Mouse (Mus musculus): ENCODE measurements at regions not wholly inside any gene's neighbourhood (a gene's known extent, or its start where the extent isn't known, plus 50 kb on each side); places are given as distances from the start of the nearest gene placed in this dataset.
"Not testable (repeated sequence)": the region's sequence is repeated elsewhere in the genome, so short reads cannot be mapped to it uniquely, and the experiment has no call there.

DNA sequence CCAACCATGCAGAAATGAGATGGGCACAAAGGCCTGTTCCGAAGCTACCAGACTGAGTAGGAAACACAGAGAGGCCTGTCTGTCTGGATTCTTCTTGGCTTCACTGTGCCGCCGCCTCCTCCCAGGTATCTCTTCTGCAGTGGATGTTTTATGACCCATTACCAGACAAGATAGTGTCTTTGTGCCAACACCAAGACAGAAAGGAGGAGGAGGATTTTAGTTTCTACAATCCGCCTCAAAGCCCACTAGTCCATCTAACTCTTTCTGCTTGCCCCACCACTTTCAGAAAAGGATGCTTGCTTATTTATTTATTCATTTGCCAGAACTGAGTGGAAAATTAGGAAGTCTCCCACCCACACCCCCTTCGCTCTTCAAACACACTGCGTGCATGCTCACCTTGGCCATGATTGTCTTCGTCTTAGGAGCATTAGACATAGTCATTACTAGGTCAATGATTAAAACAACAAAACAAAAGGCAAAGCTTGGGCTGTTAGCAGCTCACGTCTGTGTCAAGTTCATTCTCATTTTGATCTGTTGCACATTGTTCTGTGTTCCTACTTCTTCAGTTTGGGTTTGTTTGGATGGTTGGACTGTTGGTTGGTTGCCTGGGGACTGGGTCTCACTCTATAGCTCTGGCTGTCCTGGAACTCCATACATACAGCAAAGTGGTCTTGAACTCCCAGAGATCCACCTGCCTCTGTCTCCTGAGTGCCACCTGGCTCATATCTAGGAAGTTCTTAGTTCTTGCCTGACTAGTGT lies 61.7 kb upstream of the Cpm start:
- no peak for DNase-seq (ENCODE audit: low spot score)

DNA sequence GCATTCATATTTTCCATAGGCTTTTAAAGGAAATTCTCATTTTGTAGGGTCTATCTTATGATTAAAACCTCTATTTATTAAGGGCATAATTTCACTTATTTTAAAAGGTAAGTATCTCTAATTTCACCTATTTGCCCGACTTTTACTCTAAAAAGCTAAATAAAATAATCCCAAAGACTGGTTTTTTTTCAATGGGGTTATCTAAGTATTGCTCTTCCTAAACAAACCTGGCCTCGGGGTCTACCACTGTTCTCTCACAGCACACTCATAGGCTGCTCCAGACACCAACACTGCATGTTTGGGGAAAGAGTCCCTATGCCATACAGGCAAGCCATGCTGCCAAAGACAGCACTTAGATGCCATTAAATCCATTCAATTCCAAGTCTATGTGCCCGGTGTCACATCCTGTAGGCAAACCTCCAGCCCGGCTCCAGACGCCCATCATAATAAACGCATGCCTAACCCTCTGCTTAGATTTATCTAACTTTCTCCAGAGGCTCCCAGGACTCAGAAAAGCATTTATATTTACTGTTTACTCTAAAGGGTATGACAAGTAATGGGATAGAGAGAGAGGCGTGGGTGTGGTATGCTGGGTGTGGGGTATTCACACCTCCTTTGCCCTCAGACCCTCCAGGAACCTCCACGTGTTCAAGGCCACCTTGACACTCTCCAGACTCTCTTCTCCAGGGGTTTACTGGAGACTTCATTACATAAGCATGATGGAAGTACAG lies 62.5 kb upstream of the Cpm start:
- no peak for DNase-seq (ENCODE audit: low spot score)

DNA sequence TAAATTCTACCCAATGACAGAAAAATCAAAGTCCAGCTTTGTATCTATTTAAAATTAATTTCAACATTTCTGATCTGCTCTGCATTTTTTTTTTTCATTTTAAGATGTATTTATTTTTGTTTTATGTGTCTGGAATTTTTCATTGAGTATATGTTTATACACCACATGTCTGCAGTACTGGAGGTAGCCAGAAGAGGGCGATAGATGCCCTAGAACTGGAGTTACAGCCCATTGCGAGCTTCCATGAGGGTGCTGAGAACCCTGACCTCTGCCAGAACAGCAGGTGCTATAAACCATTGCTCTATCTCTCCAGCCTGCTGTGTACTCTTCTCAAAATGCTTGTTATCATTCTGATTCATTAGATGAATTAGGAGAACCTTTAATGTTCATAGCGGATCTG lies 63.1 kb upstream of the Cpm start:
- no peak for DNase-seq (ENCODE audit: low spot score)

DNA sequence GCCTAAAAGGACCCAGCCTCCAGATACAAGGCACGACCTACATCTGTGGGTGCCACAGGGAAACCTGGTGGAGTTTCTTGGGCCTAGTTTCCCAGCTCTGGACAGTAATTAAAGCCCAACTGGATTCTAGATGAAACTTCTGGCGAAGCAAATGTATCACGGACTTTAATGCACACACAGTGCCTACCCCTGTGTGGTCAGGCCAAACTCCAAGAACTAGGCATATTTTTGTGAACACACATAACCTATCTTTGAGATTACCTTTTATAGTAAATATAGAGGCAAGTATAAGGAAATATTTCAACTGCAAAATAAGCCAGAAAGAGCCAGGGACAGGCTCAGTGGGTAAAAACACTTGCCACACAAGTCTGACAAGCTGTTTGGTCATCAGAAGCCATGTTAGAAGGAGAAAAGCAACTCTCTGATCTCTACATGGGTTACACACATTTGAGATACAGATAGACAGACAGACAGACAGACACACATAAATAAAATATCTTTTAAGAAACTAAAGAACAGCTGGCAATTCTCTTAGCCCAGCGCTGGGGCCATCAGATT lies 63.7 kb upstream of the Cpm start:
- no peak for DNase-seq (ENCODE audit: low spot score)

DNA sequence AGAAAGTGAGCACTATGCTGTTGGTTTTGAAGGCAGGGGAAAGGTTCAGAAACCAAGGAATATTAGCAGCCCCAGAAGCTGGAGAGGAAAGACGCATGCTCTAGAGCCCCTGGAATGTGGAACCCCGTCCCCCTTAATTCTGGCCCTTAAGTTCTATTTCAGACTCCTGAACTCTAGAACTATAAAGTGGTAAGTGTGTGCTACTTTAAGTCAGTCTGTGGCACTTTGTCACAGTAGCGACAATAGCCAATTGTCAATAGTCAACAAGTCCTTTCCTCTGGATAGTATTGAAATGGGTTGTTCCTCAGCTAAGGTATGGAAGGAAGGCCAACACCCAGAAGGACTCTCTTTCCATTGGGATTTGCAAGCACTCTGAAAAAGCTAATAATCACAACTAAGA lies 64.2 kb upstream of the Cpm start:
- no peak for DNase-seq (ENCODE audit: low spot score)

DNA sequence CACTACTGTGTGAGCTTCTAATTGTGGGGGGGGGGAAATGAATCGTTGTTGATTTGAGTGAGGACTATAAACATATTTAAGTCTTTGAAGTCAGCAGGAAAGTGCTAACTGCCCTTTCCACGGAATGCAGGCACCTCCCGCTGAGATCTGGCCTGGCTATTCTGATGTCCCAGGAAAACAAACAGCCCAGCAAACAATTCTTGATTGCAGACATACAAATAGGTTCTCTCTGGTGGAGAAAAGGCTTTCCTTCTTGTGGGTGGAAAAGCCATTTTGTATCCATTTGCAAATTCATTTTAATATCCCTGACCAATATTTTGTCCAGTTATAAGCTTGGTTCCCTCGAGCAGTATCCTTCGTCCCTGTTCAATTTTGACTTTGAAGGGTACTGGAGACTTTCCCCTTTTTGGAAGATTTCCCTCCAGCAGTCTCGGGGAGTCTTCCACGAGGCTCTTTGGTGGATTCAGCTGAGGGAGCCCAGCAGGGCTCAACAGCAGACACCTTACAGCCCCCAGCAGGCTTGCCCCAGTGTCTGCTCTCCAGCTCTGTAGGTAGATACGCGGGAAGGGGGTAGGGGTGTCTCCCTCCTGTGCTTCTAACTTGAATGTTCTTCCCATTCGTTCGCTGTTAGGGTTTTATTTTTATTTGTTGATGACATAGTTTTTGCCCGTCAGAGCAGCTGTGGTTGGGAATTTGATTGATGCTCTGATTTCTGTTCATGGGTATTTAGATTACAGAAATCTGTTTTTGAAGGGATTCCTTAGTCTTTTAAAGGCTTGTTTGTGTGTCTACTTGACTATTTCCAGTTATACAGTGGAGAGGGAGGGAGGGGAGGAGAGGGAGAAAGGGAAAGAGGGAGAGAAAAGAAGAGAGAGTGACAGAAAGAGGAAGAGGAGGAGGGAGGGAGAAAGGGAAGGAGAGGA lies 64.9 kb upstream of the Cpm start:
- no peak for DNase-seq (ENCODE audit: low spot score)

DNA sequence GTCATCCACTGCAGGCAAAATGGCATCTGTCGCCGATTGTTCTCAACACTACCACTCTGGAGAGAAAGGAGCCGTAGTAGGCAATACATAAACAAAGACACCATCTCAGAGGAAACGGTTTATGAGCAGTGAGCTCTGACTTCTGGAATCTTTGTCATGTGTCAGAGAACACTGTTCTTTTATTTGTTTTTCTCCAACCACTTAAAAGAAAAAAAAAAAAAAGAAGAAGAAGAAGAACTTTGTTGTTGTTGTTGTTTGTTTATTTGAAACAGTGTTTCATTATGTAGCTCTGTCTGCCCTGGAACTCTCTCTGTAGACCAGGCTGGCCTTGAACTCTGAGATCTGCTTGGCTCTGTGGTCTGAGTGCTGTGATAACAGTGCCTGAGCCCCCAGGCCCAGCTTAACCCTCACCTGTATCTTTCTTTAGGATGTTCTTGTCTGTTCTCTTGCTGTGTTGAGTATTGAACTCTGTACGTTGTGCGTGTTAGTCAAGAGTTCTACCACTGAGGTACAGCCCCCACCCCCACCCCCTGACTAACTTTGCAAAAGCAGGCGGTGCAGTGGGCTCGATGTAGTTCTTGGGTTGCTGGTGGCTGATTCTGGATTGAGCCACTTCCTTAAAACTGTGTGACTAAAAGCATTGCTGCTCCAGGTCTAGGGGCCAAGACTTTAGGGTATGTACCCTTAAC lies 65.7 kb upstream of the Cpm start:
- DNase-seq (ENCODE audit: low spot score), result no peak

DNA sequence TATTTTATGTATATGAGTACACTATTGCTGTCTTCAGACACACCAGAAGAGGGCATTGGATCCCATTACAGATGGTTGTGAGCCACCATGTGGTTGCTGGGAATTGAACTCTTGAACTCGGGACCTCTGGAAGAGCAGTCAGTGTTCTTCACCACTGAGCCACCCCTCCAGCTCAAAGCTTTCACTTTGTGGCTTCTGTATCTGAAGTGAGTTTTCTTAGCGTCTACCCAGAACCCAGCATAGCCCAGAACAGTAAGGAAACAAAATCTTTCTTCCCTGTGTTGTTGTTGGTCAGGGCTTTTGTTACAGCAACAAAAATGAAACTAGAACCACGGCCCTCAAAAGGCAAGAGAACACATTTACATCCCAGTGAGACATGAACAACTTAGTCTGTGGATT lies 66.5 kb upstream of the Cpm start:
- DNase-seq (ENCODE audit: low spot score), result not testable (repeated sequence)

DNA sequence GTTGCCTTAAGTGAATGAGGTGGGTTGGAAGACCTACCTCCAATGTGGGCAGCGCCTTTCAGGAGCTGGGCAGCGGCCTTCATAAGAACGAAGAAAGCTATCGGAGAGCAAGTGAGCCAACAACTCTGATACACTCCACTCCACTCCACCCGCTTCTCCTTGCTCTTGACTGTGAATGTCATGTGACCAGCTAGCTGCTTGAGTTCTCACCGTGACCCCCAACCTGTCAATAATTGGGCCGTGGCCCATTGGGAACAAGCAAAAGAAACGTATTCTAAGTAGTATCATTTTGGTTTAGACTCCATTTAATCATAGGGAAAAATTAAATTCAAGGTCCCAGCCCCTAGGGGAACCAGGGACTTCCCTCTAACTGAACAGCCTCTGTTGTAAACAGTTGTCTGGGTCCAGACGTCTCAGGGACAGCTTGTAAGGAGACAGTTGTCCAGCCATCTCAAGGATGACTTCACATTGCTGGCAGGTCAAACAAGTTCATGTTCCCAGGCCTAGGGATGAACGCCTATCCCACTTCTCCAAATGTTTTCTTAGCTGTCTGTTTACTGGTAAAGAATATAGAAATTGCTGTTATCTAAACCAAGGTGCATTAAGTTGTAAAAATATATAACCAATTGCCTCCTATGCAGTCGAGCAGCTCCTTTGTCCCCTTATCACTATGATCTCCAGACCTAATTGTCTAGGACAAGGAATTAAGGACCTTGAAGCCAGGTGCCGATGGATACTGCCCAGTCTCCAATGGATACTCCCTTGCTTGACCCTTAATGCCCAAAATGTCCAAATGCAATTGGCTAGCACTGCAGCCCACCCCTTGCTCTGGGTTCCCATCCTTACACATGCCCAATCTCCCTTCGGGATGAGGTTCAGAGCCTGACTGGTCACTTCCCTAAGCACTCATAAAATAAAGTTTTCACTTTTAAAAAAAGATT lies 67.1 kb upstream of the Cpm start:
- no peak for DNase-seq (ENCODE audit: low spot score)

DNA sequence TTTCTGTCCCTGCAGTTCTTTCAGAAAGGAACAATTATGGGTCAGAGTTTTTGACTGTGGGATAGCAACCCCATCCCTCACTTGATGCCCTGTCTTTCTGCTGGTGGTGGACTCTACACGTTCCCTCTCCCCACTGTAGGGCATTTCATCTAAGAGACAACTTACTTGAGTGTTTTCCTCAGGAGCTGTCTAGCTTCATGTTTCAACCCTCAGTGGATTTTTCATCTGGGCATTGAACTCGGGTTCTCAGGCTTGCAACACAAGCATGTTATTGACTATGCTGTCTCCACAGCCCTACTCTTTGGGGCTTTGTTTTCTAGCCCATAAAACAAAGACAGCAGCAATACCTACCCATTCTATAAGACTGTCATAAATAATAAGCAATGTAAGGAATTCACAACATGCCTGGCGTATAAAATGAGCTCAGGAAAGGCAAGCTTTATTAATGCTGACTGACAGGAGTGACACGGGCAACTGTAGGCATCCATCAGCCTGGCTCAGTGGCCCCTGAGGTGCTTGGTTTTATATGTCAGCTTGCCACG lies 68.0 kb upstream of the Cpm start:
- DNase-seq (ENCODE audit: low spot score), result no peak

DNA sequence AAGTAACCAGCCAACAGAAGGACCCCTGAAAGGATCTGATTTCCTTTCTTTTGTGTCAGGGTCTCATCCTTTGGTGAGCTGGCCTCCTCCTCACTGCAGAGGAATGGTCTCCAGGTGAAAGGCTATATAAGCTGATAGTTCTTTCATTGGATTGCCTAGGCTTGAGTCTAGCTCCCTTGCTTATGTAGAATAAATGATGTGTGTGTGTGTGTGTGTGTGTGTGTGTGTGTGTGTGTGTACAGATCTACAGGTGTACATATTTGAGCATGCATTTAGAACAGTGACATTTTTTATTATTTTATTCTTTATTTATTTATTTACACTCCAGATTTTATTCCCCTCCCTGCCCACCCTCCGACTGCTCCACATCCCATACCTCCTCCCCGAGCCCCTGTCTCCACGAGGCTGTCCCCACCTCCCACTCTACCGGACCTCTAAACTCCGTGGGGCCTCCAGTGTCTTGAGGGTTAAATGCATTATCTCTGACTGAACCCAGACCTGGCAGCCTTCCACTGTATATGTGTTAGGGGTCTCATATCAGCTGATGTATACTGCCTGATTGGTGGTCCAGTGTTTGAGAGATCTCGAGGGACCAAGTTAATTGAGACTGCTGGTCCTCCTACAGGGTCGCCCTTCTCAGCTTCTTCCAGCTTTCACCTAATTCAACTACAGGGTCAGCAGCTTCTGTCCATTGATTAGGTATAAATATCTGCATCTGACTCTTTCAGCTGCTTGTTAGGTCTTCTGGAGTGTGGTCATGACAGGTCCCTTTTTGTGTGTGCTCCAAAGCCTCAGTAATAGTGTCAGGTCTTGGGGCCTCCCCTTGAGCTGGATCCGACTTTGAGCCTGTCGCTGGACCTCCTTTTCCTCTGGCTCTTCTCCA lies 68.7 kb upstream of the Cpm start:
- DNase-seq (ENCODE audit: low spot score), result no peak

DNA sequence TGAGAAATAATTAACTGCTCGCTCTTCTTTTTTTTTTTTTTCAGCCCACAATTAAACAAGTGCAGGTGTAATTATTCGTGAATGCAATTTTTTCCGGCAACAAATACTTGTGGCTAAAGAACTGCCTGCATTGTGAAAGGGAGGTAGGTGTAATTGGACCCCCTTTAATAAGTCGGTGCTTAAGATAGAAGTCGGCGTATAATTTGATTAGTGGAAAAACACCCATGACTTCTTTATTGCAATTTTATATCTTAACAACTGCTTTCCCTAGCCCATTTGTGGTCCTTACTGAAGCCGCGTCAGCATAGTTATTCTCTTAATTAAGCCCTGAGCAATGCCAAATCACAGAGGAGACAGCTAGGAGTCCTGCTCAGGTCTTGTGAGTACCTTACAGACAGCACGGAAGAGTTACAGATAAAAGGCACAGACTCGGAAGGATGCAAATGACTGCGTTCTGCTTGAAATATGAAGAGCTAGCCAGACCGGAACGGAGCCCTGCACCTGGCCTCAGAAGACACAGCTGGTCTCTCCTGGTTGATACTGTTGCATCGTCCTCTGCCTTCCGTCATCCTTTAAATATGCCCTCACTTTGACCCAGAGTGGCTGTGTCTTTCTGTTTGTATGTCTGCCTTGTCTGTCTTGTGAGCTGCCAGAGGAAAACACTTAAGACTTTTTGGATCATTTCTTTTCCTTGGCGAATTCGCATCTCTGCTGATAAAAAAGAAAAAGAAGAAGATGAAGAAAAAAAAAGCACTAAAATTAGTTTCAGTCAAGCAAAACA lies 69.5 kb upstream of the Cpm start:
- no peak for DNase-seq (ENCODE audit: low spot score)

DNA sequence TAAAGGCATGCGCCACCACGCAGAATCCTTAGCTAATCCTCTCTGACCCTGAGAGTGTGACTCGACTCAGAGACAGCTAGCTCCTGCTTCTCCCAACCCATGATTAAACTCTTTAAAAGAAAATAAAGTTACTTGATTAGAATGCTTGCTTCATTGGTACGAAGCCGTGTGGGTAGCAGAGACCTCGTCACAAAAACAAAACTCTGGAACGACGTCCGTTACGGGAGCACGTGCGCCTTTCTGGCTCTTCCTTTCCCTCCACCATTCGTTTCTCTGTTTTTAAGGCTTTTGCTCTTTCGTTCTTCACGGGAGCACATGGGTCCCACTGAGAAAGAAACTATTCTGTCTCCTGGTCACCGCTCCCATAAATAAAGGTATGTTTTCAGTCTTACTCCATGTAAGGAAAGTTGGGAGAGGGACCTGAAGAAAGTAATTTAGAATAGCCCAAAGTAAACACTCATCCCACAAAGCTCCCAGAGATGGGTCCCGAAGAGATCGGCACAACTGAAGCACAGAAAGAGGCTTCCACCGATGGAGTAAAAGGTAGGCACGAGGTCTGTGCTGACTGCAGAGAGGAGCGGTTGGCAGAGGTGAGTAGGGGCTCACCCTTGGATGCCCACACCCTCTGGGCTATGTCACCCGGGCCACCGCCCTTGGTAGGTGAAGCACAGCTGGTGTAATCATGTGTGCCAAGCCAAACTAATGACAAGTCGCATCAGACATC lies 70.2 kb upstream of the Cpm start:
- no peak for DNase-seq (ENCODE audit: low spot score)

DNA sequence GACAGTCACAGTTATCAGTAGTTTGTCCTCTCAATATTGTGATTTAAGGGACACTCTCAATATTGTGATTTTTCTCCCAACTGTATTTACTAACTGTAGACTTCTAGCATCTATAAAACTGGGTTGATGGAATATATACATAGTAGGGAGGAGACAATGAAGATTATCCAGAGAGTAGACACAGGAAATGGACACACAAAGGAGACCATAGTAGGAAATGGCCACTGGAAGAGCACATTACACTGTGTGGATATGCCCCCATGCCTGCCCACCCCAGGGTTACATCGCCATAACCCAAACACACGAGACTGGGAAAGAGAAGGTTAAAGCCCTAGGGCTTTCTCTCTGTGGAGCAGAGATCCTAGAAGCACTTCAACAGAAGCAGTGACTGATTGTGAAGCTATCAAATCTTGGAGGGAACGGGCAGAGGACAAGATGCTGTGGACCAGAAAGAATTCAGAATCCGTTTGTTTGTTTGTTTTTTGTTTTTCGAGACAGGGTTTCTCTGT lies 71.0 kb upstream of the Cpm start:
- no peak for DNase-seq (ENCODE audit: low spot score)

DNA sequence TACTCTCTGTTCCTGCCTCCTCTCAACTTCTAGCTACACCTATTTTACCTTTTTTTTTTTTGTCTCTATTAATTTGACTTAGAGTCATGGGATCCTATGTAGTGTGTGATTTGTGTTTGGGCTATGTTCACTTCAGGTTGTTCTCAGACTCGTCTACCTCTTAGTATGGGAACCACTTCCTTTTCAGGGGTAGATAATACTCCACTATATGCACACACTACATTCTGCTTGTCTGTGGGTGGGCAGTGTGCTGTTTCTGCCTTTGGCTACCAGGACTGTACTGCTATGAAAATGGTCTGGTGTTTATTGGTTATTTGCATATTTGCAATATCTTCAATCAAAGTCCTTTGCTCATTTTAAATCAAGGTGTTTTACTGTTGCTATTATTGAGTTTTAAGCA lies 71.6 kb upstream of the Cpm start:
- DNase-seq (ENCODE audit: low spot score), result no peak

DNA sequence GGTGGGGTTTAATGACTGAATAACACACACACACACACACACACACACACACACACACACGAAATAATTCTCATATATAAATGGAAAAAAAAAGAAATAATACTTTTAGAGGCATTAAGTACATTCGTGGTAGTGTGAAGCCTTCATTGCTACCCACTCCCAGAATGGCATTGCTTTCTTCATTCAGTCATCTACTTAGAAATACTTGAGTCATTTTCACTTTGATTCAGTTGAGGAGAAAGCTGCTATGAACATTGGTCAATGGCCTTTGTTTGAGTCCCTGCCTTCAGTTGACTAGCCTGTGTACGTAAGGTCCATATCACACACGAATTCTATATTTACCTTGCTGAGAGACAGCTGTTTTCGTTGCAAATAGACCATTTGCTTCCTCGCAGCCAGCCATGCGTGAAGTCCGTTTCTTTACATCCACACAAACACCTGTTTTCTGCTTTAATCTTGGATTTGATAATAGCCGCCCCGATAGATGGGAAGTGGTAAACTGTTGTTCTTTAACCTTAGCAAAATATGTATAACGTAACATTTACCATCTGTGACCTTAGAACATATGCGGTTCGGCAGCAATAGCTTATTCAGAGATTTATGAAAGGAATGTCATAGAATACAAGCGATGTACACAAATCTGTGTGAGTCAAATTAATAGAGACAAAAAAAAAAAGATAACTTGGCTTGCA lies 72.3 kb upstream of the Cpm start:
- no peak for DNase-seq (ENCODE audit: low spot score)
